Mouse (Mus musculus): ENCODE results near the gene Ypel5. TPM values are rescaled to one million over a fixed set of nuclear protein-coding genes. Genes with fewer than 3 reads are reported as not detected.

The Ypel5 gene
- polyA plus RNA-seq, 1 experiment from 2014 or later = 41.3 TPM

DNA sequence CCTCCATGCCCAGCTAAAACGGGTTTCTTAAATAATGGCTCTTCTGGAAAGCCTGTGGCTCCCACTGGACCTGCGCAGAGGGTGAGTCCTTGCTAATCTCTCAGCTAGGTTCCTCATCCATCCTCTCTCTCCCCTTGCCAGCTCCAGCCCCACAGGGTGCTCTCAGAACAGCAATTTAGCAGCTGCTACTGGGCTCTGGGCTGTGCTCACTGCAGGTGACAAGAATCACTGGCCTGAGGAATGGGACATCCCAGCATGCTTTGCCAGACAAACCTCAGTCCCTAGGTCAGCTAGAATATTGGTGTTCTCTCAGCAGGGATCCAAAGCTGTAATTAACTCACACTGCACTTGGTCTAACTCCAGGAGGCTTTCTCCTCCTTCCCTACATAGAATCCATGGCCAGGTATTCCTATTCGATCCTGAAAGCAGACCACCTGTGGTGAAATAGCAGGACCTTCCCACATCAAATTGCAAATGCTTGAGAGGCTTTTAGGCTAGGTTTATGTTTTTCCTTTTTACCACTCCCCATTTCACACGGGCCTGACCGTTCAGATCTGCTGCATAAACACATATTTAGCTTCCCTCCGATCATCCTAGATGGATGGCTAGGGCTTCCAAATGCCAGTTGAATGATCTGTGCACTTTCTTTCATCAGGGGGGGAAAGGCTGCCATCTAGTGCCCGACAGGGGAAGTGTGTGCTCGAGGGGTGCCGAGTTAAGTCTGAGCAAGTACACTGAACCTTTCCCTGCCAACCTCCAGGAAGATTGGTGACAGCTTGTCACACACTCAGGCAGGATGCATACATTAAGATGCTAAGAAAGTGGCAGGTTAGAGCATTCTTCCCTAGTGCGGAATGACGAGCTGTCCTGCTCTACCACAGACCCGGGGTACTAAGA, 22.6 kb upstream of the Ypel5 start:
- Histone ChIP-seq H3K4me2 (replicated peaks; ENCODE audit: low read depth, low read length) (no peak overlapping the region), H3K4me3 (ENCODE audit: low read depth, low read length) (no peak overlapping the region), H3K9ac (replicated peaks; ENCODE audit: low read depth, low read length) (no peak overlapping the region), H3K9me3 (ENCODE audit: control insufficient read depth, low read depth, low read length) (no peaks in the 10 kb centered on the region), H3K36me3 (ENCODE audit: control insufficient read depth, insufficient read depth, low read length) (no peaks in the 10 kb centered on the region), H3K4me1 (ENCODE audit: control insufficient read depth, insufficient read depth, low read length) (no peaks in the 10 kb centered on the region), H3K27me3 (ENCODE audit: control insufficient read depth, insufficient read depth, low read length) (no peaks in the 10 kb centered on the region), H3K27ac (ENCODE audit: low read length) (no peak overlapping the region)
- ATAC-seq (ENCODE audit: insufficient number of reproducible peaks, insufficient read depth, low FRiP score, low read depth) = no peak
- 19% methylated on average over 12 of the region's 12 CpGs for WGBS

GRCm38 (mm10) chr17:72817574-72817973, 18.7 kb upstream of the Ypel5 start:
- no peaks in the 10 kb centered on the region for H3K36me3 ChIP-seq (ENCODE audit: control insufficient read depth, insufficient read depth, low read length)
- H3K4me2 ChIP-seq (replicated peaks; ENCODE audit: low read depth, low read length) = no peak overlapping the region
- no peaks in the 10 kb centered on the region for H3K27me3 ChIP-seq (ENCODE audit: control insufficient read depth, insufficient read depth, low read length)
- no peak overlapping the region for H3K27ac ChIP-seq (ENCODE audit: low read length)
- no peak overlapping the region for H3K9ac ChIP-seq (replicated peaks; ENCODE audit: low read depth, low read length)
- H3K9me3 ChIP-seq (ENCODE audit: control insufficient read depth, low read depth, low read length) = no peaks in the 10 kb centered on the region
- H3K4me1 ChIP-seq (ENCODE audit: control insufficient read depth, insufficient read depth, low read length) = no peaks in the 10 kb centered on the region
- 72% methylated on average over 5 of the region's 5 CpGs for WGBS
- ATAC-seq (ENCODE audit: insufficient number of reproducible peaks, insufficient read depth, low FRiP score, low read depth) = no peak
- H3K4me3 ChIP-seq (ENCODE audit: low read depth, low read length) = no peak overlapping the region

DNA sequence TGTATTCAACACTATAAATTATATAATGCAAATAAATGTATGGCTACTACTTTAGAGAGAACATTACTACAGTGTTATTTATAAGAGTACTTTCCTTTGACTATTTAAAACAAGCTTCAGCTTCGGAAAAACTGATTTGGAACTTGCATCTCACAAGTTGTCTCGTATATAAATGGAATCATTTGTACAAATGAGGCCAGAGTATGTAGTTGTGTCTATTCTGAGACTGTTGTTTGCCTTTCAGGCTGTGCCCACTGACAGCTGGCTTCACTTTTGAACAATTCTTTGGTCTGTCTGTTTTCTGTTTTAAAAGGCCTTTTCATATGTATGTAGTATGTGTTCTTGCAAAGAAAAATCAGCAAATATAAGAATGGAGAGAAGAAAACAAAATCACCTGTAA, 16.5 kb upstream of the Ypel5 start:
- Histone ChIP-seq H3K4me3 (ENCODE audit: low read depth, low read length) (no peak overlapping the region), H3K27ac (ENCODE audit: low read length) (no peak overlapping the region), H3K27me3 (ENCODE audit: control insufficient read depth, insufficient read depth, low read length) (no peaks in the 10 kb centered on the region), H3K36me3 (ENCODE audit: control insufficient read depth, insufficient read depth, low read length) (no peaks in the 10 kb centered on the region), H3K4me2 (replicated peaks; ENCODE audit: low read depth, low read length) (no peak overlapping the region), H3K9ac (replicated peaks; ENCODE audit: low read depth, low read length) (no peak overlapping the region), H3K9me3 (ENCODE audit: control insufficient read depth, low read depth, low read length) (no peaks in the 10 kb centered on the region), H3K4me1 (ENCODE audit: control insufficient read depth, insufficient read depth, low read length) (no peaks in the 10 kb centered on the region)
- ATAC-seq (ENCODE audit: insufficient number of reproducible peaks, insufficient read depth, low FRiP score, low read depth) = no peak
- WGBS = 54% methylated on average over 2 of the region's 2 CpGs

DNA sequence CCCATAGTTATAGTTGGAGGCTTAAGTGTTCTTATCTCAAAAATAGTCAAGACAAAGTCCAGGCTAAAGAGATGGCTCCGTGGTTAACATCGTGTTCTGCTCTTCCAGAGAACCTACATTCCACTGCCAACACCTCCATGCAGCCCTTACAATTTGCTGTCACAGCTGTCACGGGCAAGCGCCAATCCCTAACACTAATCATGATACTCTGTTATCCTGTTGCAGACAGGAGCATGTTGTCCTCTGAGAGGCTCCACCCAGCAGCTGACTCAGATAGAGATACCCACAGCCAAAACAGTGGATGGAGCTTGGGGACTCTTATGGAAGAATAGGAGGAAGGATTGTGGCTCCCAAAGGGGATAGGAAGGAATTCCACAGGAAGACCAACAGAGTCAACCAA, 15.8 kb upstream of the Ypel5 start:
- Histone ChIP-seq H3K4me3 (ENCODE audit: low read depth, low read length) (no peak overlapping the region), H3K4me1 (ENCODE audit: control insufficient read depth, insufficient read depth, low read length) (no peaks in the 10 kb centered on the region), H3K4me2 (replicated peaks; ENCODE audit: low read depth, low read length) (no peak overlapping the region), H3K27ac (ENCODE audit: low read length) (no peak overlapping the region), H3K9me3 (ENCODE audit: control insufficient read depth, low read depth, low read length) (no peaks in the 10 kb centered on the region), H3K9ac (replicated peaks; ENCODE audit: low read depth, low read length) (no peak overlapping the region), H3K27me3 (ENCODE audit: control insufficient read depth, insufficient read depth, low read length) (no peaks in the 10 kb centered on the region), H3K36me3 (ENCODE audit: control insufficient read depth, insufficient read depth, low read length) (no peaks in the 10 kb centered on the region)
- 45% methylated on average over 4 of the region's 4 CpGs for WGBS
- ATAC-seq (ENCODE audit: insufficient number of reproducible peaks, insufficient read depth, low FRiP score, low read depth) = no peak

DNA sequence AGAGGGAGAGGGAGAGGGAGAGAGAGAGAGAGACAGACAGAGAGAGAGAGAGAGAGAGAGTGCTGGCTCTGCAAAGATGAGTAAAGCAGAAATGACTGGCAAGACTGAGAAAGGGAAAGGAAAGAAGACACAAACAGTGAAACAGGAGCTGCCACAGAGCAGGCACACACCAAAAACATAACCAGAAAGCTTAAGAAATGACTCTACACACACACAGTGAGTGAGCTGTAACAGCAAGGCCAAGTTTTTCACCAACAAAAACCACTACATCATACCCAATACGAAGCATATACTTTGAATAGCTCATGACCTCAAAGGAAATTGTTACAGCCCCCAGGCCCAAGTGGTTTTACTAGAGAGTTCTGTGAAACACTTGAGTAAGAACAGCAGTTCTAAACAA, 14.3 kb upstream of the Ypel5 start:
- WGBS = 59% methylated on average over 1 of the region's 1 CpGs
- ATAC-seq (ENCODE audit: insufficient number of reproducible peaks, insufficient read depth, low FRiP score, low read depth) = no peak
- H3K27me3 ChIP-seq (ENCODE audit: control insufficient read depth, insufficient read depth, low read length) = no peaks in the 10 kb centered on the region

DNA sequence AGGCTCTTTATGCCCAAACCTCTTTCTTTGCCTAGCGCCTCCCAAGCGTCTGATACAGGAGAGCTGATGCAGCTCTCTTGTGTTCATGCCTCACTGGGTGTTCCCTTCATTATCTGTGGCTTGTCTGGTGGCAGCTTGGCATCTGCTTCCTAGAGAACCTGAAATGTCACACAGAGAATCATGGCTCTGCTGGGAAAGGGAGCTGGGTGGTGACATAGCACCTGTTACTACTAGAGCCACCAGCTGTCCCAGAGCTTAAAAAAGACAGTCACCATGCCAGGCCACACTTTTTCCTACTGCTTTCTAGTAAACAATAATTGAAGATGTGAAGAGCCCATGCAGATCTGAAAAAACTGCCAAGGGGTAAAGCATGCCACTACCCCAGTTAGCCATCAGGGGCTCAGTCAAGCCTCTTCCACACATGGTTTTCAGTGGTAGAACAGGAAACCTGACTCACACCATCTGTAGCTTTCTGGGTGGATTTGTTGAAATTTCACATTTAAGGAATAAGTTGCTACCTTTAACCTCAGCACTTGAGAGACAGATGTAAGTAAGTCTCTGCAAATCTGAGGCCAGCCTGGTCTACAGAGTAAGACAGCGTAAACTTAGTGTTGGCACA, 9.2 kb upstream of the Ypel5 start:
- H3K9me3 ChIP-seq (ENCODE audit: control insufficient read depth, low read depth, low read length) = no peaks in the 10 kb centered on the region
- no peaks in the 10 kb centered on the region for H3K4me1 ChIP-seq (ENCODE audit: control insufficient read depth, insufficient read depth, low read length)
- H3K4me3 ChIP-seq (ENCODE audit: low read depth, low read length) = no peak overlapping the region
- H3K27ac ChIP-seq (ENCODE audit: low read length) = no peak overlapping the region
- no peak overlapping the region for H3K9ac ChIP-seq (replicated peaks; ENCODE audit: low read depth, low read length)
- 87% methylated on average over 3 of the region's 3 CpGs for WGBS
- no peaks in the 10 kb centered on the region for H3K27me3 ChIP-seq (ENCODE audit: control insufficient read depth, insufficient read depth, low read length)
- ATAC-seq (ENCODE audit: insufficient number of reproducible peaks, insufficient read depth, low FRiP score, low read depth) = no peak
- H3K36me3 ChIP-seq (ENCODE audit: control insufficient read depth, insufficient read depth, low read length) = no peaks in the 10 kb centered on the region
- no peak overlapping the region for H3K4me2 ChIP-seq (replicated peaks; ENCODE audit: low read depth, low read length)

More for the DNA sequence above, 14.3 kb upstream of the Ypel5 start:
- no peak overlapping the region for H3K4me3 ChIP-seq (ENCODE audit: low read depth, low read length)
- no peaks in the 10 kb centered on the region for H3K9me3 ChIP-seq (ENCODE audit: control insufficient read depth, low read depth, low read length)
- no peak overlapping the region for H3K27ac ChIP-seq (ENCODE audit: low read length)
- H3K4me1 ChIP-seq (ENCODE audit: control insufficient read depth, insufficient read depth, low read length) = no peaks in the 10 kb centered on the region
- H3K36me3 ChIP-seq (ENCODE audit: control insufficient read depth, insufficient read depth, low read length) = no peaks in the 10 kb centered on the region
- H3K9ac ChIP-seq (replicated peaks; ENCODE audit: low read depth, low read length) = no peak overlapping the region
- no peak overlapping the region for H3K4me2 ChIP-seq (replicated peaks; ENCODE audit: low read depth, low read length)

GRCm38 (mm10) chr17:72828027-72828678, 8.1 kb upstream of the Ypel5 start:
- H3K9ac ChIP-seq (replicated peaks; ENCODE audit: low read depth, low read length) = no peak overlapping the region
- H3K9me3 ChIP-seq (ENCODE audit: control insufficient read depth, low read depth, low read length) = no peaks in the 10 kb centered on the region
- no peak overlapping the region for H3K4me2 ChIP-seq (replicated peaks; ENCODE audit: low read depth, low read length)
- WGBS = 60% methylated on average over 3 of the region's 3 CpGs
- peak; percentile 92 for ATAC-seq (ENCODE audit: insufficient number of reproducible peaks, insufficient read depth, low FRiP score, low read depth)
- no peak overlapping the region for H3K27ac ChIP-seq (ENCODE audit: low read length)
- H3K36me3 ChIP-seq (ENCODE audit: control insufficient read depth, insufficient read depth, low read length) = no peaks in the 10 kb centered on the region
- H3K27me3 ChIP-seq (ENCODE audit: control insufficient read depth, insufficient read depth, low read length) = no peaks in the 10 kb centered on the region
- no peak overlapping the region for H3K4me3 ChIP-seq (ENCODE audit: low read depth, low read length)
- no peaks in the 10 kb centered on the region for H3K4me1 ChIP-seq (ENCODE audit: control insufficient read depth, insufficient read depth, low read length)

- Histone ChIP-seq H3K36me3 (ENCODE audit: control insufficient read depth, insufficient read depth, low read length) (no peaks in the 10 kb centered on the region), H3K27me3 (ENCODE audit: control insufficient read depth, insufficient read depth, low read length) (no peaks in the 10 kb centered on the region), H3K4me2 (replicated peaks; ENCODE audit: low read depth, low read length) (no peak overlapping the region), H3K9me3 (ENCODE audit: control insufficient read depth, low read depth, low read length) (no peaks in the 10 kb centered on the region), H3K27ac (ENCODE audit: low read length) (no peak overlapping the region), H3K4me3 (ENCODE audit: low read depth, low read length) (no peak overlapping the region), H3K4me1 (ENCODE audit: control insufficient read depth, insufficient read depth, low read length) (no peaks in the 10 kb centered on the region), H3K9ac (replicated peaks; ENCODE audit: low read depth, low read length) (no peak overlapping the region)
- 67% methylated on average over 8 of the region's 8 CpGs for WGBS
- peak; percentile 37; the same call in 1 of the 2 replicates for ATAC-seq (ENCODE audit: insufficient number of reproducible peaks, insufficient read depth, low FRiP score, low read depth)
Observed at GRCm38 (mm10) chr17:72828687-72829086, 7.6 kb upstream of the Ypel5 start.
